Mouse (Mus musculus) liver, embryonic 18 days (tissue): Measurements from ENCODE around the gene Gm7544. TPM values are rescaled to one million over a fixed set of nuclear protein-coding genes. Genes with fewer than 3 reads are reported as not detected.

Experiments
- polyA plus RNA-seq: library from polyadenylated mRNA; depleted of rRNA; stranded (reverse); fragments of >200 nt; gene quantifications from 2 replicates; pipeline ENCODE4 v1.2.3, GENCODE M21; 2012; rRNA removed

Gene Gm7544
- polyA plus RNA-seq, result not detected in 2 replicates

DNA sequence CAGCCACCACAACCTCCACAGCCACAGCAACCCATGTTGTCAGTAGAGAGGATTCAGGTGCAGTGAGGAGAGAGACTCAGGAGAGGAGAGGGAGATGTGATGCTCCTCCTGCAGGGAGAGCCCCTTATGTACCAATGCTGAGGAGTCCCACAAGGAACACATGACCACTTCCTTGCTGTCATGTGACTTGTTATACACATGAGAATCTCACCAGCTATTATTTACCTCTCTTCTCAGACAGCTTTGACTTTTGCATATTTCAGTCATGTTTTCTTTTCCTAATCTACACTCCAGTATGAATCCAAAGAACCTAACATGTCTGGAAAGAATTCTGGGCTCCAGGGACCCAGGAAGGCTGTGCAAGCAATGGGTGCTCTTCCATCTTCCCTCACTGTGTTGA lies at the start of gene Gm7544:
Gm7544 (minus strand) TSS at position 101 of the 400 bp plus-strand sequence.

DNA sequence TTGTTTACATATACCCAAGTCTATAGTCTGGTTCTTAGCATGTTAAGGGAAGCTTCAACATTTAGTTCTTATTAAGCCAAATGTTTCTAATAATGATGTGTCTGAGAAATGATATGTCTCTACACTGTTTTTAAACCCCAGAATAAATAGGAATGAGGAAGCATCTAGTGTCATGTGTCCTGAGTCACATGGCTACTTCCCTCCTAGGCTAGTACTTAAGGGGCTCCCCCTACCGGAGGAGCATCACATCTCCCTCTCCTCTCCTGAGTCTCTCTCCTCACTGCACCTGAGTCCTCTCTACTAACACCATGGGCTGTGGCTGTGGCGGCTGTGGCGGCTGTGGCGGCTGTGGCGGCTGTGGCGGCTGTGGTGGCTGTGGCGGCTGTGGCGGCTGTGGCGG lies 44.5 kb upstream of the Gm7544 start, which contains the start of gene Gm47959:
Gm47959 (plus strand) TSS at position 243 of the 400 bp plus-strand sequence.

GRCm38 (mm10) chr1:82959870-82960385 lies 4.1 kb upstream of the Gm7544 start, which contains the start of gene Gm47955:
Gene Gm47955 (plus strand): TSS chr1:82960286.

GRCm38 (mm10) chr1:82943295-82943694 lies 12.5 kb downstream of the Gm7544 start, which contains the start of gene A030003K21Rik:
Gene A030003K21Rik (minus strand): TSS chr1:82943388.

DNA sequence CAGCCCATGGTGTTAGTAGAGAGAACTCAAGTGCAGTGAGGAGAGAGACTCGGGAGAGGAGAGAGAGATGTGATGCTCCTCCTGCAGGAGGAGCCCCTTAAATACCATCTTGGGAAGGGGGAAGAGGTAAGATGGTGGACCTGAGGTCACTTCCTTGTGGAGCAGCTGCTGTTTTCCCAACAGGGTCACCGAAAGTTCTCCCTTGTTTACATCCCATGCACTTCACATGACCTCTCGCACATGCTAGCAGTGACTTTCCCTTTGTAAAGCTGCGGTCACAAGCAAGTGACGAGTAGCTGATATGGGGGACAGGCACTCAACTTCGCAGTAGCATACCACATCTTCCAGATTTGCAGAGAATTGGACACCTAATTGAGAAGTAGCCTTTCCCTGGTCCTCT lies 24.5 kb downstream of the Gm7544 start, which contains the start of gene Gm6217:
Gm6217 (minus strand) TSS at position 74 of the 400 bp plus-strand sequence.

GRCm38 (mm10) chr1:82924650-82925049 lies 31.2 kb downstream of the Gm7544 start, which contains the start of gene A030014E15Rik:
Gene A030014E15Rik (plus strand): TSS chr1:82924917.

GRCm38 (mm10) chr1:82913025-82913424 lies 42.8 kb downstream of the Gm7544 start, which contains the start of gene A030005L19Rik:
Gene A030005L19Rik (plus strand): TSS chr1:82913325.

Other genes with a start within 250 kb of the Gm7544 start
- 64.2 and 65.1 TPM in 2 replicates for gene Mff, start 231.1 kb downstream of the Gm7544 start, polyA plus RNA-seq
- gene Tm4sf20, start 187.6 kb downstream of the Gm7544 start, polyA plus RNA-seq, result 0.30 TPM in 1 of 2 replicates, not detected in the other
- gene Gm47791, start 184.8 kb downstream of the Gm7544 start, polyA plus RNA-seq, result not detected in 2 replicates
- gene Agfg1, start 116.5 kb downstream of the Gm7544 start, polyA plus RNA-seq, result 23.7 and 25.0 TPM in 2 replicates
- gene A030005L19Rik, start 42.7 kb downstream of the Gm7544 start, polyA plus RNA-seq, result 0.78 and 0.95 TPM in 2 replicates
- 0.04 and 0.09 TPM in 2 replicates for gene A030014E15Rik, start 31.1 kb downstream of the Gm7544 start, polyA plus RNA-seq
- not detected in 2 replicates for gene Gm6217, start 24.6 kb downstream of the Gm7544 start, polyA plus RNA-seq
- gene A030003K21Rik, start 12.6 kb downstream of the Gm7544 start, polyA plus RNA-seq, result not detected in 2 replicates
- not detected in 2 replicates for gene Gm47955, start 4.3 kb upstream of the Gm7544 start, polyA plus RNA-seq
- not detected in 2 replicates for gene Gm47959, start 44.5 kb upstream of the Gm7544 start, polyA plus RNA-seq
- 0.10 and 0.13 TPM in 2 replicates for gene Slc19a3, start 82.4 kb upstream of the Gm7544 start, polyA plus RNA-seq
- gene Krtap28-10, start 86.5 kb upstream of the Gm7544 start, polyA plus RNA-seq, result not detected in 2 replicates
- not detected in 2 replicates for gene Gm47969, start 88.9 kb upstream of the Gm7544 start, polyA plus RNA-seq
- gene A030005K14Rik, start 103.4 kb upstream of the Gm7544 start, polyA plus RNA-seq, result not detected in 2 replicates
- 0.07 TPM in 1 of 2 replicates, not detected in the other for gene Krtap28-13, start 104.9 kb upstream of the Gm7544 start, polyA plus RNA-seq
- 0.16 and 0.19 TPM in 2 replicates for gene Ccl20, start 160.8 kb upstream of the Gm7544 start, polyA plus RNA-seq
- gene Daw1, start 203.7 kb upstream of the Gm7544 start, polyA plus RNA-seq, result 0.03 TPM in 1 of 2 replicates, not detected in the other